Mouse (Mus musculus): ENCODE data around the gene Bach2.

DNA sequence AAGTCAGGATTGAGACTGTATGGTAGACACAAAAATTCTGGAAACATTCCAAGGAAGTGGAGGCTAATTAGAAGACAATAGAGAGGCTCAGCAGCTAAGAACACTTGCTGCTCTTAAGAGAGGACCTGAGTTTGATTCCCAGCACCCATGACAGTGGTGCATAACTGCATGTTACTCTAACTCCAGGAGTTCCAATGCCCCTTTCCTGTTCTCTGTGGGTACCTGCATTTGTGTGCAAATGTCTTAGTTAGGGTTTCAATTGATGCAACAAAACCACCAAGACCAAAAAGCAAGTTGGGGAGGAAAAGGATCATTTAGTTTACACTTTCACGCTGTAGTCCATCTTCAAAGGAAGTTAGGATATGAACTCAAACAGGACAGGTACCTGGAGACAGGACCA lies 250.6 kb downstream of the Bach2 start:
- TF ChIP-seq CTCF (IDR thresholded peaks at IDR 0.05; ENCODE audit: low read depth), result no peak
- no peak for TF ChIP-seq EP300 (IDR thresholded peaks at IDR 0.05; ENCODE audit: low read depth)

Measured in heart, postnatal 0 days (tissue).